In the genomic region with DNA sequence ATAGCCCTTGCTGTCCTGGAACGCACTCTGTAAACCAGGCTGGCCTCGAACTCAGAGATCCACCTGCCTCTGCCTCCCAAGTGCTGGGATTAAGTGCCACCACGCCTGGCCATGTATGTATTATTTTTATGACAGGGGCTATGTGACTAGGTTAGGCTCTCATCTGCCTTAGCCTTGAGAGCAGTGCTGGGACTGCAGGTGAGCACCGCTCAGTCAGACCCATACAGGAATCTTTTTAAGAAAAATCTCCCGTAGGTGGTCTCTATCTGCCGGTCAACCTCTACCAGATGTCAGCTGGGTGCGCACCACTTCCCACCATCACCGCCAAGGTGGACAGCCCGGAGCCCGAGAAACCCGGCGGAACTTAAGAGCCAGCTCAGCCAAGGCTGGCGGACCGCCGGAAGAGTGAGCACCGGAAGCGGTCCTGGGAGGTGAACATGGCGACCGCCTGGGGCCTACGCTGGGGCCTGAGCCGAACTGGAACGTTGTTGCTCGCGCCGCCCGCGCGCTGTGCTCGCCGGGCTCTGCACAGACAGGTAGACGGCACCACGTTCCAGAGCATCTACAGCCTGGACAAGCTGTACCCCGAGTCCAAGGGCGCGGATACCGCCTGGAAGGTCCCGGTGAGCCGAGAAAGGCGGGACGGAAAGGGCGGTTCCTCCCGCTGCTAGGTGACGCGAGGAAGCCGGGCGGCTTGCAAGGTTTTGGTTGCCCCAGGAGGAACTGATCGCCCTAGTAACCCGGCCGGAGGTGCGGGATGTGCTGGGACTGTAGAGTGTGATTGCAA, we compare ENCODE assay signal across 8 mouse cellular contexts. TPM values are rescaled to one million over a fixed set of nuclear protein-coding genes. Genes with fewer than 3 reads are reported as not detected.
DNase-seq lines count a peak whose midpoint lies in the region; ATAC-seq and TF ChIP-seq lines count a peak whose summit lies in the region.

A gene (plus strand): TSS at position 415 of the 787 bp plus-strand sequence.

- peaks cover 11% of the 10 kb centered on the region; the same call in 1 of the 2 replicates for H3K36me3 ChIP-seq in forebrain, postnatal 0 days (ENCODE audit: insufficient read depth)
- H3K36me3 ChIP-seq in lung, embryonic 14.5 days (ENCODE audit: insufficient read depth) = peaks cover 19% of the 10 kb centered on the region

- peaks cover 16% of the 10 kb centered on the region for H3K4me1 ChIP-seq in forebrain, postnatal 0 days (ENCODE audit: insufficient read depth)
- H3K4me1 ChIP-seq in lung, embryonic 14.5 days (ENCODE audit: insufficient read depth) = peaks cover 7% of the 10 kb centered on the region

- DNase-seq in MEL-GATA-1-ER (ENCODE audit: extremely low read depth, low read depth) = peak; percentile 70
- DNase-seq in cerebellum, adult 18-20 months = peak; percentile 85 to 92
- peak; percentile 90 for DNase-seq in forebrain, postnatal 0 days
- peak; percentile 87 to 94 for DNase-seq in heart, postnatal 36 days
- DNase-seq in layer of hippocampus, adult 2 months (ENCODE audit: low spot score in 2 of 2) = peak; percentile 79 to 85
- peak; percentile 92 for DNase-seq in lung, embryonic 14.5 days
- DNase-seq in testis, postnatal 14 days (ENCODE audit: low spot score) = peak; percentile 88

- H3K9ac ChIP-seq in forebrain, postnatal 0 days = peak within 1 kb of the TSS; percentile 95
- peak within 1 kb of the TSS; percentile 91 for H3K9ac ChIP-seq in lung, embryonic 14.5 days

- peak within 1 kb of the TSS; percentile 89 for H3K27ac ChIP-seq in forebrain, postnatal 0 days (ENCODE audit: low read depth, low read length)
- peak within 1 kb of the TSS; percentile 98 for H3K27ac ChIP-seq in layer of hippocampus, adult 2 months
- peak within 1 kb of the TSS; percentile 88 for H3K27ac ChIP-seq in lung, embryonic 14.5 days (ENCODE audit: low read depth)

- intact Hi-C loops in heart, postnatal 36 days (cut with DNase I) = loop anchor here (2.0 kb wide), 1 partner anchor 21 kb away; no protein-coding TSS in a partner anchor

- no peak for TF ChIP-seq CTCF in forebrain, postnatal 0 days (IDR thresholded peaks at IDR 0.05; ENCODE audit: low read depth)
- no peak; the same call in 1 of the 2 replicates for TF ChIP-seq CTCF in layer of hippocampus, adult 2 months (conservative IDR thresholded peaks at IDR 0.05)
- no peak for TF ChIP-seq CTCF in lung, embryonic 14.5 days (IDR thresholded peaks at IDR 0.05; ENCODE audit: low read depth)

- peak within 1 kb of the TSS; percentile 46 for H3K4me2 ChIP-seq in forebrain, postnatal 0 days (ENCODE audit: low read depth)
- H3K4me2 ChIP-seq in lung, embryonic 14.5 days = peak within 1 kb of the TSS; percentile 74

- H3K27me3 ChIP-seq in forebrain, postnatal 0 days (ENCODE audit: insufficient read depth, low read length) = no peaks in the 10 kb centered on the region
- H3K27me3 ChIP-seq in lung, embryonic 14.5 days (ENCODE audit: insufficient read depth, low read length) = no peaks in the 10 kb centered on the region

- no peaks in the 10 kb centered on the region for H3K9me3 ChIP-seq in forebrain, postnatal 0 days (ENCODE audit: low read length)
- no peaks in the 10 kb centered on the region for H3K9me3 ChIP-seq in lung, embryonic 14.5 days (ENCODE audit: low read depth, low read length)

- WGBS in forebrain, postnatal 0 days = 5% methylated on average over 50 of the region's 50 CpGs
- 3% methylated on average over 50 of the region's 50 CpGs for WGBS in lung, embryonic 14.5 days

- peak within 1 kb of the TSS; percentile 75 for H3K4me3 ChIP-seq in forebrain, postnatal 0 days (ENCODE audit: low read depth, low read length)
- peak within 1 kb of the TSS; percentile 95 for H3K4me3 ChIP-seq in layer of hippocampus, adult 2 months
- peak within 1 kb of the TSS; percentile 83 for H3K4me3 ChIP-seq in lung, embryonic 14.5 days (ENCODE audit: low read depth, low read length)

- ATAC-seq in forebrain, postnatal 0 days = peak; percentile 94
- ATAC-seq in lung, embryonic 14.5 days (ENCODE audit: insufficient read depth) = peak; percentile 92
- ATAC-seq in neutrophil, adult 5-6 weeks (ENCODE audit: extremely low read depth, insufficient number of reproducible peaks, low FRiP score, poor library complexity, severe bottlenecking) = peak; percentile 73

RNA-seq across cellular contexts. Expression of the gene that starts here (rescaled TPM):
- total RNA-seq in forebrain, postnatal 0 days (2014; rRNA removed) = 82.1 and 86.1 TPM in 2 replicates
- 201 and 203 TPM in 2 replicates for polyA plus RNA-seq in forebrain, postnatal 0 days (2015; fragmentation: Nextera tagmentation; extraction: Ambion mirVana)
- 100 to 1,000 TPM; 134 to 149 TPM for total RNA-seq in heart, postnatal 36 days (2021)
- 100 to 1,000 TPM; 100 to 105 TPM for total RNA-seq in layer of hippocampus, adult 2 months (2021)
- 230 and 242 TPM in 2 replicates for polyA plus RNA-seq in lung, embryonic 14.5 days (2014; fragmentation: Nextera tagmentation; extraction: Ambion mirVana)
- 27.7 and 30.4 TPM in 2 replicates for total RNA-seq in neutrophil, adult 5-6 weeks (2017)

Comparison
In these comparisons a context has a peak if more than half of its experiments do, and no peak if none do; other contexts are left out.
1. Peak in every context shown above with its lines: DNase-seq, ATAC-seq, H3K4me3 ChIP-seq and H3K27ac ChIP-seq.